Mouse (Mus musculus) ES-Bruce4 (cell line): Measurements from ENCODE around the gene Cobl. TPM values are rescaled to one million over a fixed set of nuclear protein-coding genes. Genes with fewer than 3 reads are reported as not detected.

Experiments used
- H3K27ac ChIP-seq: 2 replicates; pipeline ENCODE4 v1.5.1; 2012; ENCODE audit warnings: low read length, inconsistent platforms; ENCODE audit not compliant: insufficient read depth
- H3K27me3 ChIP-seq: 2 replicates; pipeline ENCODE4 v1.6.1; 2012; ENCODE audit warnings: mild to moderate bottlenecking, low read length, inconsistent platforms; ENCODE audit not compliant: control insufficient read depth, poor library complexity, insufficient read depth, severe bottlenecking
- H3K36me3 ChIP-seq: 2 replicates; pipeline ENCODE4 v1.6.1; 2012; ENCODE audit warnings: inconsistent platforms, mild to moderate bottlenecking, low read length, moderate library complexity; ENCODE audit not compliant: control insufficient read depth, poor library complexity, insufficient read depth, severe bottlenecking
- H3K4me1 ChIP-seq: one replicate; pipeline ENCODE4 v1.8.1; 2011; ENCODE audit warnings: low read length; ENCODE audit not compliant: control insufficient read depth, insufficient read depth
- H3K4me3 ChIP-seq: 2 replicates; pipeline ENCODE4 v1.5.1; 2011; ENCODE audit warnings: low read depth, mild to moderate bottlenecking, low read length
- H3K9ac ChIP-seq: 2 replicates; pipeline ENCODE4 v1.6.1; 2012; ENCODE audit warnings: low read depth, mild to moderate bottlenecking, inconsistent platforms; ENCODE audit not compliant: poor library complexity, severe bottlenecking
- H3K9me3 ChIP-seq: replicated peaks from 2 replicates; pipeline ENCODE4 v1.6.1; 2012; ENCODE audit warnings: mild to moderate bottlenecking, low read length, inconsistent platforms; ENCODE audit not compliant: control insufficient read depth, poor library complexity, insufficient read depth, severe bottlenecking
- CTCF ChIP-seq: IDR thresholded peaks from one replicate; pipeline ENCODE4 v1.8.1; 2011; ENCODE audit warnings: low read depth, low read length
- EP300 ChIP-seq: IDR thresholded peaks from 2 replicates; pipeline ENCODE4 v1.6.1; 2011; ENCODE audit warnings: low read depth, low read length; ENCODE audit not compliant: insufficient read depth
- POLR2A ChIP-seq: IDR thresholded peaks from one replicate; pipeline ENCODE4 v1.8.1; 2011; ENCODE audit warnings: low read length; ENCODE audit not compliant: insufficient read depth
- polyA plus RNA-seq: library from polyadenylated mRNA; stranded (reverse); fragments of >200 nt; gene quantifications from 2 replicates; pipeline ENCODE4 v1.2.4, GENCODE M21; 2011; ENCODE audit warnings: low read depth; ENCODE audit not compliant: missing spikeins, insufficient read depth, insufficient read length

Gene Cobl
- polyA plus RNA-seq, 1 experiment: 23.2 TPM

GRCm38 (mm10) chr11:12394701-12395100 lies 70.1 kb downstream of the Cobl start:
- TF ChIP-seq EP300: no peak
- TF ChIP-seq POLR2A: no peak
- TF ChIP-seq CTCF: no peak
- Histone ChIP-seq H3K4me3 (no peak overlapping the region), H3K9me3 (peaks cover 15% of the 10 kb centered on the region), H3K4me1 (no peaks in the 10 kb centered on the region), H3K27me3 (no peaks in the 10 kb centered on the region), H3K27ac (no peak overlapping the region), H3K9ac (no peak overlapping the region), H3K36me3 (peaks cover 2% of the 10 kb centered on the region; the same call in 1 of the 2 replicates)

- no peaks in the 10 kb centered on the region for H3K4me1 ChIP-seq
- no peak overlapping the region for H3K27ac ChIP-seq
- H3K36me3 ChIP-seq: peaks cover 2% of the 10 kb centered on the region; the same call in 1 of the 2 replicates
- peaks cover 18% of the 10 kb centered on the region for H3K9me3 ChIP-seq
- H3K4me3 ChIP-seq: no peak overlapping the region
- no peaks in the 10 kb centered on the region for H3K27me3 ChIP-seq
- no peak for TF ChIP-seq CTCF
- TF ChIP-seq EP300: no peak
- no peak for TF ChIP-seq POLR2A
- no peak overlapping the region for H3K9ac ChIP-seq
Observed at GRCm38 (mm10) chr11:12394151-12394550, 70.6 kb downstream of the Cobl start.

DNA sequence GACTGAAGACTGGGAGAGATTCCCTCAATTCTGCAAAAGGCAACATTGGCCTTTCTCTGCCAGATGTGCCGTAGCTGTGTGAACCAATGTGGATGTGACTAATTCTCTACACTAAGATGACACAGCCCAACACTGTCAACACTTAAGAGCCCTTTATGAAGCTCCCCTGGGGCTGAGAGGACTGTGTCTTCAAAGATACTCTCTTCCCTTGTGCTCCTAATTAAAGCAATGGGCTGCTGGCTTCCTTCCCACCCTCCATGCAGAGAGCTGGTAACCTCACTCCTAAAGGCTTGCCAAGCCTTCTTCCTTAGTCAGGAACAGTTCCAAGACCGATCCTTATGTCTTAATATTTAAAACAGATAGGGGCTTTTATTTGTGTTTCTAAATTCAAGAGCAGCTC lies 79.9 kb downstream of the Cobl start:
- H3K27ac ChIP-seq: no peak overlapping the region
- H3K9ac ChIP-seq: no peak overlapping the region
- H3K36me3 ChIP-seq: peaks cover 23% of the 10 kb centered on the region
- no peak for TF ChIP-seq CTCF
- no peak for TF ChIP-seq POLR2A
- no peak for TF ChIP-seq EP300
- no peaks in the 10 kb centered on the region for H3K4me1 ChIP-seq
- no peaks in the 10 kb centered on the region for H3K27me3 ChIP-seq
- peaks cover 4% of the 10 kb centered on the region; the same call in 1 of the 2 replicates for H3K9me3 ChIP-seq
- H3K4me3 ChIP-seq: no peak overlapping the region

- Histone ChIP-seq H3K9ac (no peak overlapping the region), H3K27ac (no peak overlapping the region), H3K36me3 (peaks cover 28% of the 10 kb centered on the region), H3K27me3 (no peaks in the 10 kb centered on the region), H3K9me3 (no peaks in the 10 kb centered on the region), H3K4me1 (no peaks in the 10 kb centered on the region), H3K4me3 (no peak overlapping the region)
- TF ChIP-seq CTCF (no peak), EP300 (no peak), POLR2A (no peak)
Observed at GRCm38 (mm10) chr11:12382991-12383390, 81.8 kb downstream of the Cobl start.

GRCm38 (mm10) chr11:12381096-12381495 lies 83.7 kb downstream of the Cobl start:
- no peak for TF ChIP-seq EP300
- no peak for TF ChIP-seq POLR2A
- no peak for TF ChIP-seq CTCF
- no peaks in the 10 kb centered on the region for H3K4me1 ChIP-seq
- H3K4me3 ChIP-seq: no peak overlapping the region
- no peak overlapping the region for H3K27ac ChIP-seq
- H3K27me3 ChIP-seq: no peaks in the 10 kb centered on the region
- no peaks in the 10 kb centered on the region for H3K9me3 ChIP-seq
- no peak overlapping the region for H3K9ac ChIP-seq
- peaks cover 25% of the 10 kb centered on the region for H3K36me3 ChIP-seq

DNA sequence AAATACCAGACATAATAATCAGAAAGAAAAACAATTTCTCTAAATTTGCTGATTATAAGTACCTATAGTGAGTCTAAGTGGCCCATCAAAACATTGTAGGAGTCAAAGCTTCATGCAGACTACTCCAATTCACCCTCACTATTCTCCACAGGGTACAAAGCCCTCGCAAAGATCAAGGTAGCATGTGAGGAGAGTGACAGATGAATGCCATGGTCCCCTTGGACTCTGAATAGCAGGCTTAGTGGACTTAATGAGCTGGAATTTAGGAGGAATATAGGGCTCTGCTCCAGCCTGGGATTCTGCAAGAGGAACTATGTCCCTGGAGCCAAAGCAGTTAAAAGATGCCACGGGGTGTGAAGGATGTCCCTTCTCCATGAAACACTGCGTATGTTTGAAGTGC lies 88.1 kb downstream of the Cobl start:
- Histone ChIP-seq H3K27me3 (no peaks in the 10 kb centered on the region), H3K4me1 (no peaks in the 10 kb centered on the region), H3K4me3 (no peak overlapping the region), H3K36me3 (peaks cover 15% of the 10 kb centered on the region), H3K27ac (no peak overlapping the region), H3K9ac (no peak overlapping the region), H3K9me3 (no peaks in the 10 kb centered on the region)
- no peak for TF ChIP-seq POLR2A
- TF ChIP-seq CTCF: no peak
- TF ChIP-seq EP300: no peak
